Mouse (Mus musculus) fibroblast of lung, adult 2 months (primary cell): ENCODE results near the gene Bcat2.

Experiments used
- DNase-seq: peaks from one replicate; pipeline ENCODE4 v3.0.0-alpha.2; 2011; ENCODE audit warnings: low read depth

Gene Bcat2

GRCm38 (mm10) chr7:45626571-45627076 lies 56.7 kb downstream of the Bcat2 start:
- DNase-seq: no peak

- DNase-seq: no peak
Observed at GRCm38 (mm10) chr7:45627261-45627660, 57.3 kb downstream of the Bcat2 start, which contains the start of gene Rasip1. Gene Rasip1, plus strand, starts transcription at chr7:45627488.

DNA sequence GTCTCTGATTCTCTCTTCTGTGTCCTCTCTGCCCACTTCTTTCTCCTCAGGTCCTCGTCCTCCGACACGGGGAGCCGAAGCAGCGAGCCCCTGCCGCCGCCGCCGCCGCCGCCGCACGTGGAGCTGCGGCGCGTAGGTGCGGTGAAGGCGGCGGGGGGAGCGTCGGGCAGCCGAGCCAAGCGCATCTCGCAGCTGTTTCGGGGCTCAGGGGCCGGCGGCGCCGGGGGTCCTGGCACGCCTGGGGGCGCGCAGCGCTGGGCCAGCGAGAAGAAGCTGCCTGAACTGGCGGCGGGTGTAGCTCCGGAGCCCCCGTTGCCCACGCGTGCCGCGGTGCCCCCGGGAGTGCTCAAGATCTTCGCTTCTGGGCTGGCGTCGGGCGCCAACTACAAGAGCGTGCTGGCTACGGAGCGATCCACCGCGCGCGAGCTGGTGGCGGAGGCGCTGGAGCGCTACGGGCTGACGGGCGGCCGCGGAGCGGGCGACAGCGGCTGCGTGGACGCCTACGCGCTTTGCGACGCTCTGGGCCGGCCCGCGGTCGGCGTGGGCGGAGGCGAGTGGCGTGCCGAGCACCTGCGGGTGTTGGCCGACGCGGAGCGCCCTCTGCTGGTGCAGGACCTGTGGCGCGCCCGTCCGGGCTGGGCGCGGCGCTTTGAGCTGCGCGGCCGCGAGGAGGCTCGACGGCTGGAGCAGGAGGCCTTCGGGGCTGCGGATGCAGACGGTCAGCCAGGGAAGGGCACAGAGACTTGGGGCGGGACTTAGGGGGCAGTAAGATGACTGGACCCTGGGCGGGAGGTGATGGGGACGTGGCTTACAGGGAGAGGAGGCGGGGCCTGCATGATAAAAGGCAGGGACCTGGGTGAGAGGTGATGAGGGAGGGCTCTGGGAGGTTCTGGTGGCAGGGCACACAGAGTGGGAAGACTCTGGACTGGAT lies 58.7 kb downstream of the Bcat2 start:
- DNase-seq: peak; percentile 54

- DNase-seq: no peak
Observed at GRCm38 (mm10) chr7:45630064-45630907, 60.3 kb downstream of the Bcat2 start.

DNA sequence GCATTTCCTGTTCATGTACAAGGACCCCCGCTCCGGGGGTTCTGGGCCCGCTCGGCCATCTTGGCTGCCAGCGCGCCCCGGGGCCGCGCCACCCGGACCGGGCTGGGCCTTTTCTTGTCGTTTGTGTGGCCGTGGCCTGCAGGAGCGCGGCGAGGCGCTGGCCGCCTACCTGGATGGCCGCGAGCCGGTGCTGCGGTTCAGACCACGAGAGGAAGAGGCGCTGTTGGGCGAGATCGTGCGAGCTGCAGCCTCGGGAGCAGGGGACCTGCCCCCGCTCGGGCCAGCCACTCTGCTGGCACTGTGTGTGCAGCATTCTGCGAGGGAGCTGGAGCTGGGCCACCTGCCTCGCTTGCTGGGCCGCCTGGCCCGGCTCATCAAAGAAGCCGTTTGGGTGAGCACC lies 62.5 kb downstream of the Bcat2 start:
- no peak for DNase-seq

DNA sequence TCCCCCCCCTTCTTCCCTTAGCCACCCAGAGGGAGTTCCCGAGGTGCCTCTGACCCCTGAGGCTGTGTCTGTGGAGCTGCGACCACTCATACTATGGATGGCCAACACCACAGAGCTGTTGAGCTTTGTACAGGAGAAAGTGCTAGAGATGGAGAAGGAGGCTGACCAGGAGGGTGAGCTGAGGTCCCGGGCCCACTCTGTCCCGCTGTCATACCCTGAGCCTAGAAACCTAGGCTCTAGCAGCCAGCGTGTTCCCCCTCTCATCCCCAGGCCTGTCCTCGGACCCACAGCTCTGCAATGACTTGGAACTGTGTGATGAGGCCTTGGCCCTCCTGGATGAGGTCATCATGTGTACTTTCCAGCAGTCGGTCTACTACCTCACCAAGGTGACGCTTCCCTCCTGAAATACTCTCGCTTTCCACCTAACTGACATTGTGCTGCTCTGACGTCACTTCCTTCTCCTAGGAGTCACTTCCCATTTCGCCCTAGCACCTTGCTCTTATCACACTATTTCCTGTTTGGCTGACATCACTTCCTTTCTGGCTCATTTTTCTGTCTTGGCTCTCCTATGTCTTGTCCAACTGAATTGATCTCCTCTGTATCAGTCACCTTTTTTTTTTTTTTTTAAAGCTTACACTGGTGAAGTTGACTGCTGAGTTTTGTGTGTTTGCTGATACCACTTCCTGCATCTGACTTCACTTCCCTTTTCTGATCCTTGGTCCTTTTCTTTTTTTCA lies 65.2 kb downstream of the Bcat2 start:
- no peak for DNase-seq

GRCm38 (mm10) chr7:45635711-45636688 lies 66.0 kb downstream of the Bcat2 start:
- DNase-seq: no peak

GRCm38 (mm10) chr7:45637710-45638109 lies 67.8 kb downstream of the Bcat2 start:
- no peak for DNase-seq

DNA sequence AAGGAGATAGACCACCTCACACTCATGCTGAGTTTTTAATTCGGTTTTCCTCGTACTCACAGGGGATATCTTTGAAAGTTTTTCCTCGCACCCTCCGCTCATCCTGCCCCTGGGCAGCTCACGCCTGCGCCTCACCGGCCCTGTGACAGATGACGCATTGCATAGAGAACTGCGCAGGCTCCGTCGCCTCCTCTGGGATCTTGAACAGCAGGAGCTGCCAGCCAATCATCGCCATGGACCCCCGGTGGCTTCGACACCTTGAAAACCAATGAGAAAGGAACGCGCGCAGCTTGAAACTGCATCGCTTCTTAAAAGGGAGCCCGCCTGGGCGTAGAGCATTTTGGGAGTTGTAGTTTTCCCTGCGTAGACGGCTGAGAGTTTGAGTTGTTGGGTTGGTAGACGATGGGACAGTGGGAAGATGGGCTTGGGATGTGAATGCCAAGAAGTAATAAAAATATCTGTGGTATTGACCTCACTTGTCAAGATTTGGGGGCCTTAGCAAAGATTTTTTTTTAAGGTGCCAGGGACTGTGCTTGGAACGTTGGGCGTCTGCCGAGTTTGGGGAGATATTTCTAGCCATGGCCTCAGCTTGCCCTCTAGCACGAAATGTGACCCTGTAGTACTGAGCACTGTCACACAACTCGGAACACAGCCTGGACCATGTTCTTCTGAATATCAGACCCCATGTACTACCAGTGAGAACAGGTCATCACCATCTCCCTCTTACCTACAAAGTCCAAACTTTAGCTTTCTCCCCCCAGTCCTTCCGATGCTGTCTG lies 68.9 kb downstream of the Bcat2 start:
- peak; percentile 97 for DNase-seq
